Comparison of ENCODE assay signal across 18 mouse cellular contexts in genomic region chr6:143998201-143998600, GRCm38 (mm10).
"Had no signal": no experiment of that assay in that cellular context is flagged by ENCODE, and none has a peak within 500 bp of the region (broad histone marks: within the 10 kb centered on the region; RNA-seq: fewer than 3 reads in every experiment).

No protein-coding gene starts in this region.

- DNase-seq: kidney, adult 18-20 months; kidney, postnatal 10 days; kidney, postnatal 4 days; liver; liver, embryonic 13.5 days; liver, postnatal 0 days; lung, postnatal 14 days; retina, postnatal 1 day; right cerebral cortex, postnatal 4 days; spleen, adult 18-20 months; thymus, adult 2 months; thymus, postnatal 25 days had no signal

- H3K9ac ChIP-seq: liver, embryonic 13.5 days; liver, postnatal 0 days; lung, embryonic 15.5 days; midbrain, embryonic 13.5 days; stomach, embryonic 15.5 days had no signal

- H3K36me3 ChIP-seq: liver, embryonic 13.5 days; lung, embryonic 15.5 days; midbrain, embryonic 13.5 days; stomach, embryonic 15.5 days had no signal

- H3K4me1 ChIP-seq: liver, embryonic 13.5 days; lung, embryonic 15.5 days; megakaryocyte, embryonic 14.5 days; stomach, embryonic 15.5 days had no signal

- H3K27ac ChIP-seq: layer of hippocampus, adult 2 months; liver, embryonic 13.5 days; lung, embryonic 15.5 days; macrophage; midbrain, embryonic 13.5 days; stomach, embryonic 15.5 days had no signal

- H3K4me3 ChIP-seq: layer of hippocampus, adult 2 months; liver, embryonic 13.5 days; lung, embryonic 15.5 days; megakaryocyte, embryonic 14.5 days; midbrain, embryonic 13.5 days; stomach, embryonic 15.5 days had no signal

- H3K9me3 ChIP-seq: liver, embryonic 13.5 days; lung, embryonic 15.5 days; megakaryocyte, embryonic 14.5 days; midbrain, embryonic 13.5 days; stomach, embryonic 15.5 days had no signal

- ATAC-seq: liver, postnatal 0 days; midbrain, embryonic 13.5 days had no signal

- H3K27me3 ChIP-seq: liver, embryonic 13.5 days; lung, embryonic 15.5 days; megakaryocyte, embryonic 14.5 days; stomach, embryonic 15.5 days had no signal

- H3K4me2 ChIP-seq: liver, embryonic 13.5 days; lung, embryonic 15.5 days; midbrain, embryonic 13.5 days; stomach, embryonic 15.5 days had no signal
